Mouse (Mus musculus) heart, postnatal 25 days (tissue): Measurements from ENCODE around the gene Otulin. TPM values are rescaled to one million over a fixed set of nuclear protein-coding genes. Genes with fewer than 3 reads are reported as not detected.

Experiments used
- DNase-seq: peaks from one replicate; pipeline ENCODE4 v3.0.0; 2022; ENCODE audit warnings: low spot score
- intact Hi-C: fragments of 180-260 bp; cut with DNase I; formaldehyde crosslinking; loops from one replicate; pipeline ENCODE4 v1.15.1; 2025
- total RNA-seq, 2 experiments: library from RNA; stranded (reverse); gene quantifications; 2 replicates each; pipeline ENCODE4 v1.2.3; 2021

Gene Otulin
- total RNA-seq, 2 experiments from 2014 or later, result 22.4 to 26.8 TPM

DNA sequence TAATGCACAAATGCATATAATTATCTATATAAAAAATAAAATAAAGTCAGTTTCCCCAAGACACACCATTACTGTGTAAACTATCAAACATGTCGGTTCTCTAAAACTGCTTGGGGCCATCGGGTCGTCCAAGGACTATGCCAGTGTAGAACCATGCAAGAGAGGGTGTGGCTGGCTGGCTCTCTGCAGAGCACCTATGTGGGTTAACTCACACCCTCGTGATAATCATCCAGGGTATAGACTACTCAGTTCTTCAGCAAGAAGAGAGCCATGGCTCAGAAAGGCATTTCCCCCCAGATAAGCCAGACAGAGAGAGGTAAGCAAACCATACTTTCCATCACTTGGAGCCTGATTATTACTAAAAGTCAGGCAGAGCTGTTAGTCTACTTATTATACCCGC is 28.6 kb upstream of the Otulin start:
- intact Hi-C loops, result loop anchor here (5.0 to 10.0 kb wide), 3 partner anchors 58 to 526 kb away; no protein-coding TSS in a partner anchor
- no peak for DNase-seq

DNA sequence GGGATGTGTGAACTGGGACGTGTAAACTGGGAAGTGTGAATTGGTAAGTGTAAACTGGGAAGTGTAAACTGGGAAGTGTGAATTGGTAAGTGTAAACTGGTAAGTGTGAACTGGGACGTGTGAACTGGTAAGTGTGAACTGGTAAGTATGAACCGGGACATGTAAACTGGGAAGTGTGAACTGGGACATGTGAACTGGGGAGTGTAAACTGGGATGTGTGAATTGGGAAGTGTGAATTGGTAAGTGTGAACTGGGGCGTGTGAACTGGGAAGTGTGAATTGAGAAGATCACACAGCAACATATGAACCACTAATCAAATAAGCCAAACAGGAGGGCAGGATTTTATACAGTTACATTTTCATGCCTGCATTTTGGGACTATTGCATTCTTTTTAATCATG is 27.9 kb upstream of the Otulin start:
- DNase-seq, result no peak
- intact Hi-C loops, result loop anchor here (5.0 to 10.0 kb wide), 3 partner anchors 59 to 526 kb away; no protein-coding TSS in a partner anchor

DNA sequence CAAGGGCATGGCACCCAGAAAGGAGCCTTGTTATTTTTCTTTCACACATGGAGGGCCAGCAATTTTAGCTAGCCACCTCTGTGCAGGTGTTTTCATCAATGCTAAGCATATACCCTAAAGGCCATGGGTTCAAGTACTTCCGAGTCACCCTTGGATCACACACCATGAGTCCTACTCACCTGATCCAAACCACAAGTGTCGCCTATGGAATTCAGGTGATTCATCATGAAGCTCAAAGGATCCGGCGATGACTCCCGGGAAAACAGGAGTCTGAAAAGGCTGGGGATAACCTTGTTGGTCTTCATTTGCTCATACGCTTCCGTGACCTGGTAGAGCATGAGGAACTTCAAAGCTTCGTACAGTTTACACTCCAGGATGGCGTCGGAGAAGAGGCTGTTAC is 27.4 kb upstream of the Otulin start:
- DNase-seq, result no peak
- intact Hi-C loops, result loop anchor here (5.0 to 10.0 kb wide), 3 partner anchors 59 to 527 kb away; no protein-coding TSS in a partner anchor

DNA sequence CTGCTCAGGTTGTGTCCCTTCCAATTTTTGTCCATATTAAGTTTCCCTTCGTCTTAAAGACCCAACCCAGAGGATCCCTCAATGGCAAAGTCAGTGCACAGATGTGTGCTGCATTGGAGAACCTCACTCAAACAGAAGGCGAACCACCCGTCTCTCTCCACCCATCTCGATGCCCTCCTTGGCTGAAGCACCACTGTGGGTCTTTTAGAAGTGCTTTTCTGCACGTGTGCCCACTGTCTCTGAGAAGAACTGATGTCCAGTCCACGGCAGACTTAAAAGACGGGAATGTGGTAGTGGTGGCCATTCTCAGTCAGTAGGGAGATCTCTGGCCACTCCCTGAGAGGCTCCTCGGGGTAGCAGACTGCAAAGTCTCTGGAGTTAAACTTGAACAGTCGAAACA is 26.1 kb upstream of the Otulin start:
- no peak for DNase-seq
- intact Hi-C loops, result loop anchor here (5.0 to 10.0 kb wide), 3 partner anchors 61 to 528 kb away; no protein-coding TSS in a partner anchor

DNA sequence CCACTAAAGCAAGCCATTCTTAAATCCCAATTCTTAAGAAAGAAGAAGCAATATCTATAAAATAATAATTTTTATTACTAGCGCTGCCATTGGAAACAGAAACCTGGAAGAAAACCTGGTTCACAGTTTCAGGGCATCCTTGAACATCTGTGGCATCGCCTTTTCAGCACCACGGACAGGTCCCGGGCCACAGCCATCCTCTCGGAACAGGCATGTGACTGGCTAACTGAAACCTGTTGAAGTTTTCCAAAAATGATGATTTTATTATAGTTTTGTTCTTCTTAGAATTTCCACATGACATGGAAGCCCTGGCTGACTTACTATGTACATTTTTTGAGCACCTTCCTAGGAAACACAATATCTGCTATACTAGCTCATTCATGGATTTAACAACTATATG is 24.5 kb upstream of the Otulin start:
- DNase-seq, result no peak
- intact Hi-C loops, result loop anchor here (5.0 to 10.0 kb wide), 3 partner anchors 62 to 530 kb away; no protein-coding TSS in a partner anchor

DNA sequence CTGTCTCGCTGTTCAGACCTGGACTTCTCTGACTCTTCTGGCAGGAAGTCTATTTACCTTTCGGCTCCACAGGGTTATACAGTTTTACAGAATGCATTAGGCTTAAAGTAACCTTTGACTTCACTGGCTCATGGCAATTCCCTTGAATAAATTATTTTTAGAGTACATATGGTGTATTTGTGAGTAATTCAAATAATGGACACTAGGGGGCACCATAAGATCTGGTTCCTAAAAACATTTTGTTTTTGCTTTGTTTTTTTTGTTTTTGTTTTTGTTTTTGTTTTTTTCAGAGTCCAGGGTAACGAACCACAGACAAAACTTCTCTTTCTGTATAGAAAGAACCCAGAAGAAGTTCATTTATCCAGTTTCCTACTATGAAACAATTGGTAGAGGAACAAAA is 17.2 kb upstream of the Otulin start:
- no peak for DNase-seq
- intact Hi-C loops, result no loop called here

DNA sequence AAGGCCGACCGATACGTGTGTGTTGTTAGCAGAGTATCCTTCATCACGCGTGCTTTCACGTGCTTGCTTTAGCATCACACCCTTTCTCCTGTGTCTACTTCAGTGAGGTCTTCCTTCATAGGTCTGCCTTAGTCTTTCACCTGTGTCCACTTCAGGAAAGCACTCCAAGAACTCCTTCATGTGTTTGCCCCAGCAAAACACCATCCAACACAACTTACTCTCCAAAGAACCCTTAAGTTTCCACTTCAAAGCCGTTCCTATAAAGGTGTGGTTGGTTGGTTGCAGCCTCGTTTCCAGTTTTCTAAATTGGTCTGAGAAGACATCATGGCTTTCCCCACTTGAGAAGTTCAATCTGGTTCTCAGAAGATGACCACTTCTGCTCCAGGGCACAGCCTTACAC is 16.2 kb upstream of the Otulin start:
- intact Hi-C loops, result no loop called here
- no peak for DNase-seq

DNA sequence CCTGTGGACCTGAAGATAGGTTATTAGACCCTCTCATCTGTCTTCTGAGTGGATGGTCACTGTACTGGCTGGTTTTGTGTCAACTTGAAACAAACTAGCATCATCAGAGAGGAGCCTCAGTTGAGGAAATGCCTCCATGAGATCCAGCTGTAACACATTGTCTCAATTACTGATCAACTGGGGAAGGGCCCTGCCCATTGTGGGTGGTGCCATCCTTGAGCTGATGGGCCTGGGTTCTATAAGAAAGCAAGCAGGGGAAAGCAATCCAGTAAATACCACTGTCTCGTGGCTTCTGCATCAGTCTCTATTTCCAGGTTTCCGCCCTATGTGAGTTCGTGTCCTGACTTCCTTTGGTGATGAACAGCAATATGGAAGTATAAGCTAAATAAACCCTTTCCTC is 14.8 kb upstream of the Otulin start:
- intact Hi-C loops, result no loop called here
- DNase-seq, result no peak

DNA sequence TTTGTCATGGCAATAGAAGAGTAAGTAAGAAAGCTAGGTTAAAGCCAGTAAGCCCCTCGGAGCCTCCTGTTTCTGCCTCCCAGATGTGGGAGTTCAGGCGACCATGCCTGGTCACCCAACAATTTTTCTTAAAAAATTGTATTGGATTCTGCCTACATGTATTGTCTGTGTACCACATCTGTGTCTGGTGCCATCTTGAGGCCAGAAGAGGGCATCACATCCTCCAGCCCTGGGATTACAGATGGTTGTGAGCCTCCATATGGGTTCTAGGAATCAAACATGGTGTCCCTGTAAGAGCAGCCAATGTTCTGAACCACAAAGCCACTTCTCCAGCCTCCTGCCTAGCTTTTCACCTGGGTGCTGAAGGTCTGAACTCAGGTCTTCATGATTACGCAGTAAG is 12.4 kb upstream of the Otulin start:
- intact Hi-C loops, result loop anchor here (2.0 kb wide), 1 partner anchor 326 kb away; no protein-coding TSS in a partner anchor
- no peak for DNase-seq

DNA sequence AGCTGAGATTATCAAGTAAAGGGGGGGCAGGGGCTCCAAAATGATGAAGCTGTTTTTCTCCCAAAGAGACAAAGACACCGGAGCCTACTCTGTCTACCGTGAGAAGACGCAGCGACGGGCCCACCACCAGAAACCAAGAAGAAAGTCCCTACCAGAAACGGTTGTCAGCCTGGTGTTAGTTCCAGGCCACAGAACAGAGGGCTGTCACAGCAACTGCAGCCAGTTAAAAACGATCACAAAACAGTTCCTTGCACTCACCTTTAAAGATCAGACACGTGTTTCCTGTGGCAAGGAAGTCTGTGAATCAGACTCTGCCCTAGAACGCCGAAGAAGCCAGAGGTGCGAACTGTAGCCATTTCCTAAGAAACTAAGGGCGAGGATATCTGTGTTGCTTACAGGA is 10.7 kb upstream of the Otulin start:
- intact Hi-C loops, result no loop called here
- DNase-seq, result no peak

DNA sequence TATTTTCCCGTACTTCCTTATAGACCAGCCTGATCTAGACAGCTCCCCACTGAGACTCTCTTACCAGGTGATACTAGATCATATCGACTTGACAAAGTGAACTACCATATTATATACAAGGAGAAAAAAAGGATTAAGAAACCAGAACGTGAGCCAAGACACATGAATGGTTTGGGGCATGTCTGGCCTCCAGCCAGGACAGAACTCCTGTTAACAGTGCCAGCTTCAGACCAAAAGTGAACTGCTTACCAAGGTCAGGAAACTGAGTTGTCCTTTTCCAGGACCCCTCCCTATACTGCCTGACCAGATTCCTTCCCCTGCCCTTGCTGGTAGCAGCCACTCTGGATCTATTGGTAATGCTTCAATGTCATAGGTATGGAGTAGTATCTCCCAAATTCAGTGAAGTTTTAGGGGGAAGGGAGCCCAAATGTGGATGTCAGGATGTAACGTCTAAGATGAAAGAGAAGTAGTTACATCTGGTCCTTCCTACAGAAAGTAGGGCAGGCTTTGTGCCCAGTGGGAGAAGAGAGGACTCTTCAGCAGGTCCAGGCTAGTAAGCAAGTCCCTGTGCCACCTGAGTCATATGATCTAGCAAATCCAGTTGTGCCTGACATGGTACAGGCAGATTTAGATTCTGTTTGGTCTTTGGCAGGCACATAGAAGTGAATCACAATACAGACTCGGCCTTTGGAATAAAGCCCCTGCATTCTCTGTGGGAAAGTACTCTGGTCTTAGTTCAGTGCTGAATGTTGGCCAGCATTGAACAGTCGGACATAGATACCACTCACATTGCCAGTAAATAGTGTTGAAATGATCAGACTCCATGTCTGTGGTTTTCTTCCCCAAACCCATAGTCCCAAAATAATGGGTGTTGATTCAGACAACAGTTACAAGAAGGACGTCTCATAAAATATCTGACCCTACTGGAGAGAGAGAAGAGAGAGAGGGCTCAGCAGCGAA is 3.7 kb upstream of the Otulin start:
- no peak for DNase-seq
- intact Hi-C loops, result no loop called here

DNA sequence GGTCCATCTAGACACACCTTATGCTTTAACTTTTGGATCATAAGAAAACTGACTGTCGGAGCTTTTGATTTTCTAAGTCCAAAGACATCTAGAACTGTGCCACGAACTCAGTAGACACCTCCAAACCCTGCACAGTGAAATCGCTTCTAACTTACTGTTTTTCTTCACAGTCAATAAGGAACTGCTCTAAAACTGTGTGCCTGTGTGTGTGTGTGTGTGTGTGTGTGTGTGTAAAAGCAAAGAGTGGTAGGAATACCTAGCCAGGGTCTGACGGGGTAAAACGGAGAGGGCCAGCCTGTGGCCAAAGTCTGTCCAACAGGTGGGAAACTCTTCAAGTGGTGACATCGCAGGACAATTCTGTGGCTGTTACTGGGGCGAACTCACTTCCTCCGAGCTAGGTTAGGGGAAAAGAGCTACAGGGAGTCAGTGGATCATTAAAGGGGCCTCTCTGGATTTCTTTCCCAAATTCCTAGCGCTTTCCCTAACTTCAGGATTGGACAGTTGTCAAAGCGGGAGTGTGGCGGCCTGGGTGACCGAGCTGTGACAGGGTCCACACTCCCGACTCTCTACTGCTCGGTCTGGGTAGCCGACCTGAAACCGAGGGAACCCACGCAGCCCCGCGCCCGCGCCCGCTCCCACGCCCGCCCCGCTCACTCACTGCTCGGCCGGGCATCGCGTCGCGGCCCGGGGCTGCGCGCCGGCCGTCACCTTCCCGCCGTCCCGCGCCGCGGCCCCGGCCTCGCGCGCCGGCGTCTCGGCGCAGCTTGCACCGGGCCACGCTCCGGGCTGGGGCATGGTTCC is 493 bp downstream of the Otulin start:
- DNase-seq, result no peak
- intact Hi-C loops, result loop anchor here (5.0 kb wide), 1 partner anchor 163 kb away; the partner anchor contains the start of gene Ank

DNA sequence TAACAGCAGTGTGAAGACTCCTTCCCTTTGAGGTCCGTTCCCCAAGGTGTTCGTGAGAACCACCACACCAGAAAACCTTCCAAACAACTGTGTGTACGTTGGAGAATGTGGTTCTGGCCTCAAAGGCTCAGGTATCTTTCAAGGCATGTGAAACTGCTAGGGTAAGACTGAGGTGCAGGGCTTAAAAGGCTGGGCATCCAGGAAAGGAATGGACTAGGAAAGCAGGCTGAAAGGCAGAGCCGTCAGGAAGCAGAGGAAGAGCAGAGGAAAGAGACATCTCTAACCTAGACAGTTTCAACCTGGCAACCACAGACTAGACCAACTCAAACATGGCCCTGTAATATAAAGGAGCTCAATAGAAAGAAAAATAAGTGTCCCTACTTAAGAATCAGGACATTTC is 1.4 kb downstream of the Otulin start:
- intact Hi-C loops, result loop anchor here (5.0 kb wide), 1 partner anchor 162 kb away; the partner anchor contains the start of gene Ank
- DNase-seq, result no peak

DNA sequence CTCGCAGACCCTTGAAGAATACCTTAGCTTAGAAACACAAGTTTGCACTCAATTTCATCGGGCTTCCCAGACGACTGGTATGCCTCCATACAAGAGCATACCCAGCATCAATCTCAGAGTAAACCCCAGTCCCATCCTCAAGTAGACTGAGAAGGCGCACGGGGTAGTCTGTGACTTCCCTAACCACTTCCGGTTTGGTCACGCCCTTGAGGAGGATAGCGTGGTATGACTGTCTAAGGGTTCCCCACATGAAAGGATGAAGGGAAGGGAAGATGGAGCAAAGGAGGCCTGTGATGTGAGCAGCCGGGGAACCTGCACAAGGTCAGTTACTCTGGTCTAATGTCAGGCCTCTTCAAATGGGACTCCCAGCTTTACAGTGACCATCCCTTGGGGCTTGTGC is 2.7 kb downstream of the Otulin start:
- intact Hi-C loops, result loop anchor here (5.0 kb wide), 1 partner anchor 160 kb away; the partner anchor contains the start of gene Ank

DNA sequence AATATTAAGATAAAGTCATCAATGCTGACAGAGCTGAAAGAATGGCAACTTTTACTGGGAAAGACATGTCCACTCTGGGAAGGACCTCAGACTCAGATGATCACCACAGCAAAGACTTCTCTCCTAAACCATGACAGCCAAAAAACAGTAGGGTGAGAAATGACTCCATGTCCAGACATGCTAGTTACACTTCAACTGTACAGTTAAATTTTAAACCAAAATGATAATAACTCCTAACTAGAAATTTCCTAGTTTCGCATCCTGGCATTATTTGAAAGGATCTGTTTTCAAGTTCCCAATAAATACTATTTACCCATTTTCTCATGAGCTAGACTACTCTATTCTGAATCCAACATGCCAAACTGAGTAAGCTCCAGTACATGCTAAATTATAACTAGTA is 4.2 kb downstream of the Otulin start:
- intact Hi-C loops, result loop anchor here (5.0 kb wide), 1 partner anchor 159 kb away; the partner anchor contains the start of gene Ank
- no peak for DNase-seq

More for the DNA sequence above, 2.7 kb downstream of the Otulin start:
- no peak for DNase-seq

DNA sequence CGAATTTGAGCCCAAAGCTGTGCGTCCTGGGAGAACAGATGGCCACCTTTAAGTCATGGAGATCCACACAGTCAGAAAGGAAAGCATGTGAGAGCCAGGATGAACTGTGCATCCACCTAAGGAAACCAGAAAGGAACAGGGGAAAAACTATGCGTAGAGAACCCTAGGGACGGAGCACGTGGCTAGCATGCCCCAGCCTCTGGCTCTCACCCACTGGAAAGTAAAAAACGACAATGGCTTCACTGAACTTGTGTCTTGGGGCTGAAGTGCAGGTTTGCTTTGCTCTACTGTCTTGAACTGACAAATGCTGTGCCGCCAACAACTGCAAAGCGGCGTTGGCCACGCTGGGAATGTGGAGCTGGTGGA is 4.6 kb downstream of the Otulin start:
- DNase-seq, result no peak
- intact Hi-C loops, result loop anchor here (5.0 kb wide), 1 partner anchor 159 kb away; the partner anchor contains the start of gene Ank

DNA sequence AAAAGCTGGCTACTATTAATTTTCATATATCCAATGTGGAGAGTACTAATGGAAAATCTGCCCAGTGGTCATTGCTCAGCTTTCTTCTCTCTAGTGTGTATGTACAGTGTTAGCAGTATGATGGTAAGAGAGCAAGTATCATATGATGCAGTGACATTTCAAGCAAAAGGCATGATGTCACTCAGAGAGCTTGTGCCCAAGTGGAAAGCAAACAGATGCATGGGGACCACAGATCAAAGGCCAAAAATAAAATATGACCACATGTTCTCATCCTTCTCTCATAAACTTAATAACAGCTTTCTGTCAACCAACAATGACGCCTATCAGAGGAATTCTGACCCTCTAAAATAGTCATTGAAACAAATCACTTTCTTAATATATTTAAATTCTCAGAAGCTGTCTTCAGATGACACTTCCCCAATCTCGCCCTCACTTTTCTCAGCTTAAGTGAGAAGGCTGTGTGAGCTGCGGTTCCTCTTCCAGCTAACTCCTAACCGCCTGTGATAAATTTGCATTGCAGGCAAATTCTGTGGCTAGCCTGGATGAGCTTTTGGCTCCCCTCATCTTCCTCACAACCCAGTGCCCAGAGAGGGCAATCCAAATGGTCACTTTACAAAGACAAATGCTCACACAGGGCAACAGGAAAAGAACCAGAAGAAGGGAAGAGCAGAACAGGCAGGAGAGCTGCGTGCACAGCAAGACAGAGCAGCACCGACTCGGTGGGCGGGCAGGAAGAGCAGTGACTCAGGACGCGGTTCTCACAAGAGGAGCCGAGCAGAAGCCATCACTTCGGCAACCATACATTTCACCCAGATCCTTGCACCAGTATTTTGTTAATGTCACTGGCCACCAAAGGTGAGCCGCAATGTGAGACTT is 5.2 kb downstream of the Otulin start:
- intact Hi-C loops, result loop anchor here (5.0 kb wide), 1 partner anchor 158 kb away; the partner anchor contains the start of gene Ank
- DNase-seq, result no peak

DNA sequence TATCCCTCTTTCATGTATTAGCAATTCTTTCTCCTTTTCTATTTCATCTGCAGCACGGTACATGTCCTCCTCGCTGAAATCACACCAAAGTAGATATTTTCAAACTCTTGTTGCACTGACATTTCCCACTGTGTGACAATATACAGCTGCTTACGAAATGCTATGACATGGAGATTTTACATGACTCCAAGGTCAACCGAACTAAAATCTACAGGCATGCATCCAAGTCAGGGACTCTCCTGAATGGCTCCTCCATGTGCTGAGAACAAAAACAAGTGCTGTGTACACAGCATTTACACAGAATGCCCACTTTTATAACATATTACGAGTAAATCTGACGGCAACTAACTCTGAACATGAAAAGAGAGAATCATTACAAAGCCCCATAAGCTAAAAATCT is 7.2 kb downstream of the Otulin start:
- intact Hi-C loops, result no loop called here

DNA sequence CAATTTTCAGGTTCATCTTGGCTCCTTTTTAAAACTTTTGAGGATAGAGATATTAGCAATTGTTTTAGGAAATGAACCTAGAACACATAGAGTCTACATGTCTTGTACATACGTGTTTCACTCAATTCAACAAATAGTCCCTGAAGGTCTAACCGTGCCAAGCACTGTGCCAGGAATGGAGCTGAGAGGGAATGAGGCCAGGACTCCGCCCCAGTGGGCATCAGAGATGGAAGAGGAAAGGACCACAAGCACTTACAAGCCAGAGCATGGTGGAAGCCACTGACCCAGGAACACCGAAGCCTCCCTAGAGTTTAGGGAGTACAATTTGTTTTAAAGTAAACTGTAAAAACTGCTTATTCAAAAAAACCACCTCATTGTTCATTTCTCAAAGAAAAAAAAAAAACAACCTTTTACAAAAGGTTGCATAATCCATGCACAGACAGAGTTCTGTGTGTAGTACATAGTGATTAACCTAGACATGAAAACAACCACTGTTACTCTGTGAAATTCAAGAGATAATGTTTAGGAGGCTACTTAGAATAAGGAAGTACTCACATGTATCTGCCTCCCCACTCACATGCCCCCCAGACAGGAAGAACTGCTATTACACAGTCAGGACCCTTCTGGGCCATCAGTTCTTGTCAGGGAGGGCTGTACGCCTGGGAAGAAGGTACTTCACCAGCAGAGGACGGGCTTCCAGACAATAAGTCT is 9.9 kb downstream of the Otulin start:
- intact Hi-C loops, result no loop called here
- DNase-seq, result no peak

More for the DNA sequence above, 7.2 kb downstream of the Otulin start:
- DNase-seq, result no peak
